Mouse (Mus musculus) hindbrain, embryonic 12.5 days (tissue): Measurements from ENCODE around the gene Ctnna3. TPM values are rescaled to one million over a fixed set of nuclear protein-coding genes. Genes with fewer than 3 reads are reported as not detected.

Experiments used
- ATAC-seq: fragments of 200-750 bp; cut with Nextera tagmentation; 2 replicates; pipeline ENCODE4 v1.8.0; 2017; ENCODE audit warnings: moderate TSS enrichment; ENCODE audit not compliant: low FRiP score
- H3K27ac ChIP-seq: fragments of 300-500 bp; sonication (generic); 2 replicates; pipeline ENCODE4 v1.5.1; 2016; ENCODE audit warnings: mild to moderate bottlenecking
- H3K27me3 ChIP-seq: fragments of 300-500 bp; sonication (generic); 2 replicates; pipeline ENCODE4 v1.6.1; 2016; ENCODE audit warnings: mild to moderate bottlenecking
- H3K36me3 ChIP-seq: fragments of 300-500 bp; sonication (generic); 2 replicates; pipeline ENCODE4 v1.6.1; 2016; ENCODE audit warnings: mild to moderate bottlenecking
- H3K4me1 ChIP-seq: fragments of 300-500 bp; sonication (generic); 2 replicates; pipeline ENCODE4 v1.6.1; 2016
- H3K4me2 ChIP-seq: fragments of 300-500 bp; sonication (generic); replicated peaks from 2 replicates; pipeline ENCODE4 v1.6.1; 2016; ENCODE audit warnings: mild to moderate bottlenecking
- H3K4me3 ChIP-seq: fragments of 300-500 bp; sonication (generic); 2 replicates; pipeline ENCODE4 v1.5.1; 2016; ENCODE audit warnings: mild to moderate bottlenecking
- H3K9ac ChIP-seq: fragments of 300-500 bp; sonication (generic); 2 replicates; pipeline ENCODE4 v1.6.1; 2016; ENCODE audit warnings: mild to moderate bottlenecking, moderate library complexity
- H3K9me3 ChIP-seq: fragments of 300-500 bp; sonication (generic); replicated peaks from 2 replicates; pipeline ENCODE4 v1.6.1; 2016; ENCODE audit warnings: mild to moderate bottlenecking
- WGBS: fragments of 180-500 bp; shearing (Covaris S2); methylation state at CpG from one replicate; pipeline ENCODE4 v1.1.7; 2016; 5-methylcytosine and 5-hydroxymethylcytosine counted together
- polyA plus RNA-seq: library from polyadenylated mRNA; unstranded; fragments of >200 nt; fragmentation: Nextera tagmentation; extraction: Ambion mirVana; gene quantifications from 2 replicates; pipeline ENCODE4 v1.2.1, GENCODE M21; 2016

The Ctnna3 gene
- polyA plus RNA-seq, 1 experiment from 2014 or later: 0.22 TPM

DNA sequence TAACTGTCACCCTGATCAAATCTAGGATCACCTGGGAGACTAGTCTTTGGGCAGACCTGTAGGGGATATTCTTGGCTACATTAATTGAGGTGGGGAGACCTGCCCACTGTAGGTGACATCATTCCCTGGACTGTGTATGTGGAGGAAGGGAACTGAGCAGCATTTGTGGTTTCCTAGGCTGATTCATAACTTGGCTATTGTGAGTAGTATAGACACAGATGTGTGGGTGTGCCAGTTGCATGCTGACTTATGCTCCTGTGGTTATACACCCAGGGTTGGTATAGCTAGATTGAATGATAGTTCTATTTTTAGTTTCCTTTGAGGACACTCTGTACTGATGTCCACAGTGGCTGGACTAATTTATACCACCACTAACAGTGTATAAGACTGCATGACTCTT, 141.7 kb downstream of the Ctnna3 start:
- Histone ChIP-seq H3K9me3 (no peaks in the 10 kb centered on the region), H3K4me2 (no peak overlapping the region), H3K4me1 (no peaks in the 10 kb centered on the region), H3K9ac (no peak overlapping the region), H3K36me3 (no peaks in the 10 kb centered on the region), H3K4me3 (no peak overlapping the region), H3K27ac (no peak overlapping the region), H3K27me3 (no peaks in the 10 kb centered on the region)
- ATAC-seq: no peak

DNA sequence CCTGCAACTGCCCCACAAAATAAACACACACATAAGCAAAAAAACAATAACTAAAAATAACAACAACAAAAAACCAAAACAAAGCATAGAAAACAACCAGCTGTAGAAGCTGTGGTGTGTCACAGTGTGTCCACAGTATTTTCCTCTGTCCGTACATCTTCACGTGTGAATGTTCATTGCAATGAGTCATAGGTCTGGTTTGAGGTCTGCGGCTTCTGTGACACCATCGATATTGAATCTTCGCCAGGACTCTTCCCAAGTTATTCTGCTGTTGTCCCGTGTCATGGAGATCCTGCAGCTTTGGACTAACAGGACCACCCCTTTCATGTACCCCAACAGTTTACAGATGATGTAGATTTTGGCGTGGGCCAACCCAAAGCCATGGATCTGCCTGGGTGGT, 143.0 kb downstream of the Ctnna3 start:
- Histone ChIP-seq H3K4me3 (no peak overlapping the region), H3K4me1 (no peaks in the 10 kb centered on the region), H3K27me3 (no peaks in the 10 kb centered on the region), H3K9ac (no peak overlapping the region), H3K36me3 (no peaks in the 10 kb centered on the region), H3K27ac (no peak overlapping the region), H3K4me2 (no peak overlapping the region), H3K9me3 (no peaks in the 10 kb centered on the region)
- ATAC-seq: no peak
- 91% methylated on average over 7 of the region's 7 CpGs for WGBS

DNA sequence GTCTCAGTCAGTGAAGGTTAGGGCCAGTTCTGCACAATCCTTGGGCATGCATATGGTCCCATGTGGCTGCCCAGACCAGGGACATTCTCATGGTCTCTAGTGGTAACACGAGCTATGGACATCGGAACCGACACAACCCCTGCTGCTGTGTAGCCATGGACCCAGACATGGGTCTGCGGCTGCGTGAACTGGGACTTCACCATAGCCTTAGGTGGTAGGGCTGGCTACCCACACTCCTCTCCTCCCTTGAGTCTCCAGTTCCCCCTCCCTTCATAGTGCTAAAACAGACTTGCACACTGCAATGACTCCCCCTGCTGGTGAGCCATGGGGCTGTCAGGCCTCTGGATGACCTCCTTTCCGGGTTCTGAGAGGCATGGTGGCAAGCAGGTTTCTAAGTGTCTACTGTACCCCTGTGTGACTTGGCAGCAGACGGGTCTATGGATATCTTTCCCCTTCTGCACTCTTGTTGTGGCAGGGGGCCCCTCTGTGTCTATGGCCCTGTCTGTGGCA, 144.3 kb downstream of the Ctnna3 start:
- Histone ChIP-seq H3K9ac (no peak overlapping the region), H3K27me3 (no peaks in the 10 kb centered on the region), H3K9me3 (no peaks in the 10 kb centered on the region), H3K4me1 (no peaks in the 10 kb centered on the region), H3K4me2 (no peak overlapping the region), H3K36me3 (no peaks in the 10 kb centered on the region), H3K27ac (no peak overlapping the region), H3K4me3 (no peak overlapping the region)
- no peak for ATAC-seq
- 90% methylated on average over 7 of the region's 7 CpGs for WGBS

DNA sequence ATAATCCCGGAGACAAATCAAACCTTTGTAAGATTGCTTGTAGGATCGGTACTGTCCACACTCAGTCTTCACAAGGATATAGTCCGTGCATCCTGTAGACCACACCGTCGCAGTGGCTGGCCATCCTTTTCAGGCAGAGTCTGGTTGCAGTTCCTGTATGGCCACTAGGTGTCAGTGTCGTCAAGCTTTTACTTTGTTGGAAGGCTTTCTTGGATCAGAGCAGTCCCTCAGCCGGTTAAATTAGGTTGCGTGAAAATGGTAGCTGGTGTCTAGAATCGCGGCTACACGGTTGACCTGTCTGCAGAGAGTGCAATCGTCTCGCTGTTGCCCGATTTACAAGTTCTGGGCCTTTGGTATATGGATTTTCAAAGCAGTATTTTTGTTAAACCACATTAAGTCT, 152.7 kb downstream of the Ctnna3 start:
- H3K27ac ChIP-seq: no peak overlapping the region
- no peak overlapping the region for H3K9ac ChIP-seq
- H3K36me3 ChIP-seq: no peaks in the 10 kb centered on the region
- no peak overlapping the region for H3K4me2 ChIP-seq
- H3K4me1 ChIP-seq: no peaks in the 10 kb centered on the region
- WGBS: 10% methylated on average over 14 of the region's 14 CpGs
- H3K9me3 ChIP-seq: no peaks in the 10 kb centered on the region
- peak; percentile 81 for ATAC-seq
- H3K27me3 ChIP-seq: no peaks in the 10 kb centered on the region
- H3K4me3 ChIP-seq: no peak overlapping the region

DNA sequence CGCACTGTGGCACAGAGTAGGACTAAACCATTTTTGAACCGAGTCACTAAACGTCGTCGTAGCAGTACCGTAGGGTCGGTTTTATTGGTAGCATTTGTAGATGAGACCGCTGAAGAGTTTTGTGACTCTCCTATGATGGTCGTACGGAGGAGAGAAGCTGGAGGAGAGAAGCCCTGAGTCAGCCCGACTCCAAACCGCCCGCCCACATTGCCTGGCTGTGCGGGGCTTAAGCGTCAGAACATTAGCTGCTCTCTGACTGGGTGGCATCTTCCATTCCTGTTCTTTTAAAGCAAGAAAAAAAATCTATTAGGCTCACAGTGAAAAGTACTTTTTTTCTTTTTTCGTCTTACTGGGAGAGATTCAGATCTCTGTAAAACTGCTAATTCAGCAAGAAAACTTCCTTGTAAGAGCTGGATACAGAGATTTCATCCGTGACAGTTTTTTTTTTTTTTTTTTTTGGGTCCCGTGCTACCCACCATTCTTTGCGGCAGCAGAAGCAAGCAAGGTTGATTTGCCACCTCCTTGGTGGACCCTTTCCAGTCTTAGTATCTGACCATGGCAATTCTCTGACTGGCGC, 154.0 kb downstream of the Ctnna3 start:
- H3K36me3 ChIP-seq: no peaks in the 10 kb centered on the region
- 70% methylated on average over 20 of the region's 20 CpGs for WGBS
- H3K4me3 ChIP-seq: no peak overlapping the region
- H3K27me3 ChIP-seq: no peaks in the 10 kb centered on the region
- no peak overlapping the region for H3K9ac ChIP-seq
- no peaks in the 10 kb centered on the region for H3K4me1 ChIP-seq
- H3K4me2 ChIP-seq: no peak overlapping the region
- ATAC-seq: no peak
- H3K9me3 ChIP-seq: no peaks in the 10 kb centered on the region
- H3K27ac ChIP-seq: no peak overlapping the region

DNA sequence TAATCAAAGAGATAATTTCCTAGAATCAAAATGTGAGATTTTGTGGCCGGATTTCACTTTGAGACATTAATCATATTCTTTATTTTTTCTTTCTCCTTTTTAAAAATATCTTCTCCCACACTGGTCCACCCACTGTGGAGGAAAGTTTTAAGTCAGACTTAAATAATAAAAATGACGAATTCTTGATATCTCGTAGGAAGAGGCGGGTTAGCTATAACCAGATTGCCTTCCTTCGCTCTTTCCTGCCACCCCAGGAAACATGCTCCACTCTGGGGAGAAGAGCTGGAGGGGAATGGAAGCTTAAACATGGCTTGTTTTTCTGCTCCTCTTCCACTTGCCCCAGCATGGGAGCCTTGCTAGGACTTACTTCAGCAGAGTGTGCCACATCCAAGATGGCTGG, 169.5 kb downstream of the Ctnna3 start:
- H3K36me3 ChIP-seq: no peaks in the 10 kb centered on the region
- 0 out of 2 replicates have a peak, but pooled peaks cover 4% of the 10 kb centered on the region for H3K9me3 ChIP-seq
- 90% methylated on average over 5 of the region's 5 CpGs for whole genome bisulfite sequencing
- no peak overlapping the region for H3K27ac ChIP-seq
- no peak overlapping the region for H3K4me2 ChIP-seq
- H3K9ac ChIP-seq: no peak overlapping the region
- ATAC-seq: no peak
- no peaks in the 10 kb centered on the region for H3K27me3 ChIP-seq
- H3K4me3 ChIP-seq: no peak overlapping the region
- H3K4me1 ChIP-seq: no peaks in the 10 kb centered on the region

DNA sequence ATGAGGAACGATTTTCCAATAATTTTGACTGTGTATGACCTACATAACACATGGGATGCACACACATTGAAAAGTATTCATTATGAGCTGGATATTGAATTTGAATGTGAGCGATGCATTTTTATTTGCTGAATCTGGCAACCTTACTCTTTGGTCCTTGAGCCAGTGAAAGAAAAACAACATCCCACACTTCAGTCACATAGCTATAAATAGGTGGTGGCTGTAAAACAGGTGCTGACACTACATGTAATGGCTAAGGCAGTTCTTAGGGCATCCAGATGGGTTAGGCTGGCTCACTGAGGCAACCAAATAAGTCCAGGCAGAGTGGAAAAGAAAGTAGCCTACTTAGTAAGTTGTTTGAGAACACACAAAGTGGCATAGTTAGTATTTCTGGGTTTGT, 171.3 kb downstream of the Ctnna3 start:
- Histone ChIP-seq H3K27ac (no peak overlapping the region), H3K4me3 (no peak overlapping the region)

DNA sequence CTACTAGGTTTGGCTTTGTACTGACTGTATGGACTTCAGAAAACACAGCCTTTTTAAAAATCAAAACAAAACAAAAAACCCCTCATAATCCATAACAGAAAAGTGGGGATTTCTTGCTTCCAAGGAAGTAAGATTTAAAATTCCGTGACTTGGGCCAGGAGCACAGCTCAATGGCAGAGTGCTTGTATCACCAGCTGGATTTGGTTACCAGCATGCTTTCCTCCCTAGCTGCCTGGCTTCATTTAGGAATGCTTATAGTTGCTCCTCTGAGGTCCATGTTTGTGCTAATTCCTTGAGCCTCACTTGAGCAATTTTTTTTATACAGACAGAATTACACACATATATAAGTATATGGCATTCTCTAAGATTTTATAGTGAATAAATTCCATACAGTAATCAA, 198.6 kb downstream of the Ctnna3 start:
- H3K27ac ChIP-seq: no peak overlapping the region
- no peak for ATAC-seq
- no peaks in the 10 kb centered on the region for H3K4me1 ChIP-seq
- no peak overlapping the region for H3K4me2 ChIP-seq
- no peaks in the 10 kb centered on the region for H3K9me3 ChIP-seq
- WGBS: 68% methylated on average over 1 of the region's 1 CpGs
- no peak overlapping the region for H3K4me3 ChIP-seq
- no peaks in the 10 kb centered on the region for H3K36me3 ChIP-seq
- H3K9ac ChIP-seq: no peak overlapping the region
- no peaks in the 10 kb centered on the region for H3K27me3 ChIP-seq

More for the DNA sequence above, 171.3 kb downstream of the Ctnna3 start:
- H3K27me3 ChIP-seq: no peaks in the 10 kb centered on the region
- peaks cover 8% of the 10 kb centered on the region for H3K9me3 ChIP-seq
- WGBS: 88% methylated on average over 2 of the region's 2 CpGs
- H3K4me2 ChIP-seq: no peak overlapping the region
- ATAC-seq: no peak
- no peak overlapping the region for H3K9ac ChIP-seq
- no peaks in the 10 kb centered on the region for H3K36me3 ChIP-seq
- H3K4me1 ChIP-seq: no peaks in the 10 kb centered on the region

DNA sequence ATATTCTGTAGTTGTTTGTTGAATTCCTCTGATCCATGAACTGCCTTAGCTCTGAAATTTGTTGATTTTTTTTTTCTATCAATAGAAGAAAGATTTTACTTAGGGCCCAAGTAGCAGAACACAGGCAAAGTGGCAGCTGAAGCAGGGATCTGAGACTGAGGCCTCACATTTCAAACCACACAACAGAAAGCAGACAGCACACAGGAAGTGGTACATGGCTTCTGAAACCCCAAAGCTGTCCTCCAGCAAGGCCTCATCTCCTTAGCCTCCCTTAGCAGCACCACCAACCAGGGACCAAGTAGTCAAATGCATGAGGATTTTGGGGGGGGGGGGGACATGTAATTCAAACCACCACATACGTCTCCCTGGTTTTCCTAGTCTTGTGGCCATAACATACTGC, 204.0 kb downstream of the Ctnna3 start:
- H3K36me3 ChIP-seq: no peaks in the 10 kb centered on the region
- no peak overlapping the region for H3K4me2 ChIP-seq
- no peaks in the 10 kb centered on the region for H3K27me3 ChIP-seq
- H3K27ac ChIP-seq: no peak overlapping the region
- H3K9me3 ChIP-seq: no peaks in the 10 kb centered on the region
- ATAC-seq: no peak
- no peaks in the 10 kb centered on the region for H3K4me1 ChIP-seq
- H3K9ac ChIP-seq: no peak overlapping the region
- no peak overlapping the region for H3K4me3 ChIP-seq
- WGBS: 89% methylated on average over 1 of the region's 1 CpGs

DNA sequence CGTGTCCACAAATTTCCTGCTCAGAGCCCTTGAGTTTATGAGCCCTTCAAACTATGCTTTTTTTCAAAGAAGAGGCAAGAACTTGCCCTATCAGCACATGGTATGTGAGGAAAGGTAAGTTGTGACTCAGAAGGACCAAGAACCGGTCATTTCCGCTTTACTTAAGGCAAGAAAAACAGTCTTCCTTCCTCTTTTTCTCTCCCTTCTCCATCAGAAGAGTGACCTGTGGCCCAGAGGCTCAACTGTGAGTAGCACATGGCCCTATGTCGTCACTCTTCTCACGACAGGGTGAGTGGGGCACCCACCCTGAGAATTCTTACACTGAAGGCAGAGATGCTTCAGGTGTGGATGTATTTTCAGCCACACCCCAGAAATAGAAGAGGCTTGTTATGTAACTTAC, 208.1 kb downstream of the Ctnna3 start:
- Histone ChIP-seq H3K27me3 (no peaks in the 10 kb centered on the region), H3K27ac (no peak overlapping the region), H3K4me1 (no peaks in the 10 kb centered on the region), H3K36me3 (no peaks in the 10 kb centered on the region), H3K9ac (no peak overlapping the region), H3K4me3 (no peak overlapping the region), H3K9me3 (no peaks in the 10 kb centered on the region), H3K4me2 (no peak overlapping the region)
- ATAC-seq: no peak
- WGBS: 84% methylated on average over 5 of the region's 5 CpGs

DNA sequence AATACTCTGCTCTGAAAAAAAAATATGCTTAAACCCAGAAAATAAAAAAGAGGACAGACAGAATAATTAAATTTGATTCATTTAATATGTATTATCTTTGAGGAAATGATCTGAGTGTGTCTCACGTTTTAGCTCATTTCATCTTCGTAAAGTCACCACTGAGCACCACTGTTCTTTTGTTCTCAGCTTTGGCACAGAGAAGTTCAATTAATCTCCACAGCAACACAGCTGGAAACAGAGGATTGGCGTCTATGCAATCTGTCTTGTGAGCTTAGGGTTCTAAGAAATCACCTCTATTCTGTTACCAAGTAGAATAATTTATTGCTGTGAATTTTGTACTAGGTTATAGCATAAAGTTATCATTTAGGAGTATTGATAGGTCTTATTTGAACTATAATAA, 217.4 kb downstream of the Ctnna3 start:
- 21% methylated on average over 3 of the region's 3 CpGs for WGBS
- H3K9ac ChIP-seq: no peak overlapping the region

DNA sequence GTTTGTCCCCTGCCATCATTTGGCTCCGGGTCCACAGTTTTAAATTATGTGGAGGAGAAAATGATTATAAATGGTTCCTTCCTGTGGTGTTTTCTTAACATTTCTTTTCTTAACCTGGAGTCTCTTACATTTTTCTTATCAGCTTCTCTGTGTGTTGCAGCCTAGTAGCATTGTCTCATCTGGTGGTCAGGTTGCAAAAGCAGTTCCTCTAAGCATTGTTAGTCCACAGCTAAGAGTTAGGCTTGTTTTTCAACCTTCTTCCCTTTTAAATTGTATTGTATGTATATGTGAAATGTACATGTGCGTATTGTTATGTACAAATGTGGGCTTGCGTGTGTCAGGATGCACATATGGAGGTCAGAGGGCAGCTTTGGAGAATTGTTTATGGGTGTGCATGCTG, 220.4 kb downstream of the Ctnna3 start:
- no peak overlapping the region for H3K4me3 ChIP-seq
- ATAC-seq: no peak
- no peaks in the 10 kb centered on the region for H3K9me3 ChIP-seq
- no peak overlapping the region for H3K4me2 ChIP-seq
- no peaks in the 10 kb centered on the region for H3K27me3 ChIP-seq
- no peaks in the 10 kb centered on the region for H3K36me3 ChIP-seq
- no peak overlapping the region for H3K9ac ChIP-seq
- WGBS: 78% methylated on average over 3 of the region's 3 CpGs
- no peaks in the 10 kb centered on the region for H3K4me1 ChIP-seq
- H3K27ac ChIP-seq: no peak overlapping the region

More for the DNA sequence above, 217.4 kb downstream of the Ctnna3 start:
- Histone ChIP-seq H3K36me3 (no peaks in the 10 kb centered on the region), H3K9me3 (no peaks in the 10 kb centered on the region), H3K4me2 (no peak overlapping the region), H3K4me1 (no peaks in the 10 kb centered on the region), H3K27ac (no peak overlapping the region), H3K27me3 (no peaks in the 10 kb centered on the region), H3K4me3 (no peak overlapping the region)
- no peak for ATAC-seq

DNA sequence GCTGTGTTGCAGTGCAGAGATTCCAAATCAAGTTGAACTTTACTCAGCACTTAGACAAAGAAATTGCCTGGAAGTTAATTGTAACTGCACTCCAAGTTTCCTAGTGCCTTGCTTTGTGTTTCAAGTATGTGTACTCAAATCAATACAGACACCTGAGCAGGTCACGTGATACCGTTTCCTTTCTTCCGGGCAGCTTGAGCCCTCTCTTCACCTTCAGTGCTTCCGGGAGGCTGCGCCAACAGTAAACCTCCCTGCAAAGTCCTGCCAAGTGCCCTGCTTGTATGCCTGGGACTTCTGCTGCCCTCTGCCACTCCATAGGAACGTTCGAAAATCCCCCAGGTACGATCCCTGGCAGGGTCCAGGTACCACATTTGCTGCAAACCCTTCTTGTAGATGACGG, 223.0 kb downstream of the Ctnna3 start:
- WGBS: 73% methylated on average over 9 of the region's 9 CpGs
- ATAC-seq: no peak
- no peaks in the 10 kb centered on the region for H3K9me3 ChIP-seq

More for the DNA sequence above, 223.0 kb downstream of the Ctnna3 start:
- Histone ChIP-seq H3K27ac (no peak overlapping the region), H3K4me1 (no peaks in the 10 kb centered on the region), H3K4me3 (no peak overlapping the region), H3K4me2 (no peak overlapping the region), H3K27me3 (no peaks in the 10 kb centered on the region), H3K9ac (no peak overlapping the region), H3K36me3 (no peaks in the 10 kb centered on the region)
